Mouse (Mus musculus): Measurements from ENCODE around the gene Sft2d2.

DNA sequence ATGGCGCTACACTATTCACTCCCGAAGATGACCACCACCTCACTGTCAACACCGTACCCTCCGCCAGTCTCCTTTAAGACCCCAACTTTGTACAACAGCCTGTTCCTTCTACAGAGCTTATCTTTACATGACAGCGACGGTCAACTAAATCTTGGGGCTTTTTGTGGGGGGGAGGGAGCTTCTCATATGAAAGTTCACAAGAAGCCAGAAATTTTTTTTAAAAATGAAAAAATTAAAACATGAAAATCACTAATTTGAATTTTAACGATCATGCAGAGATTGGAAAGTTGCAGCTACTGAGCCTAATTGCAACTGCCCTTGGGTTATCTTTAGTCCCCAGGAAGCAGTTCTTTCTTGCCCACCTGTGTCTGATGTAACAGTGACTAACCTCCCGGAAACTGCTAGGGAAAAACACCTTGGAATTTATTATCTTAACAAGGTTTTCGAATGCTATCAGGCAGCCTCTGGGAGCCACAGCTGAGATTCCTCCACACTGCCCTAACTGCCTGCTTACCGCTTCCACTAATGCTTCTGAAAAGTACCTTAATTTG, 1.4 kb downstream of the Sft2d2 start:
- TF ChIP-seq POLR2A (IDR thresholded peaks at IDR 0.05; ENCODE audit: insufficient read length, low read depth) = no peak
- TF ChIP-seq MAX (IDR thresholded peaks at IDR 0.05; ENCODE audit: low read depth) = no peak
- TF ChIP-seq USF1 (IDR thresholded peaks at IDR 0.05; ENCODE audit: low read depth) = no peak
- TF ChIP-seq TCF12 (IDR thresholded peaks at IDR 0.05; ENCODE audit: insufficient read depth, poor library complexity, severe bottlenecking) = no peak

All from myocyte (in vitro differentiated cells).